Comparison of ENCODE assay signal across 8 mouse cellular contexts in the genomic region with DNA sequence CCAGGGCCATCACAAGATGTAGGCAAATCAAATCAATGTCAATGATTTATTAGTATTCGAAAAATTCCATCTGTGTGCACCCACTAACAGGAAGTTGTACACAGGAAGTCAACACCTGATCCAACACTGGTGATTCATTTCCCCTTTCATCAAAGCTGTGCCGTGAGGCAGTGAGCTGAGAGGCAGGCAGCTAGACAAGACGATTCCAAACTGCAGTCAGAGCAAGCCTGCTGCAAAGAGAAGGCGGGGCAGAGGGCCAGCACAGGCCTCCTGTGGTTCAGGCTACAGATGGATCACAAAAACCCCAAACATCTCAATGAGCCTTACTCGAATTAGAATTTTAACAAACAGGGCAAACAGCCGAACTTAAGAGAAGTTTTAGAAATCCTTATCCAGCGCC.
A peak's percentile ranks its signal among the peaks of the same experiment; 100 is the strongest.
DNase-seq lines count a peak whose midpoint lies in the region; ATAC-seq and TF ChIP-seq lines count a peak whose summit lies in the region.

No protein-coding gene starts in this region.

- H3K36me3 ChIP-seq in kidney, embryonic 16.5 days (ENCODE audit: insufficient read depth, low read length) = peaks cover 10% of the 10 kb centered on the region
- no peaks in the 10 kb centered on the region; the same call in 1 of the 2 replicates for H3K36me3 ChIP-seq in limb, embryonic 15.5 days

- no peak overlapping the region for H3K4me3 ChIP-seq in kidney, embryonic 16.5 days (ENCODE audit: low read length)
- H3K4me3 ChIP-seq in bone marrow macrophage, adult 2 months (ENCODE audit: insufficient read depth, low read length) = peak overlapping the region; percentile 14
- no peak overlapping the region for H3K4me3 ChIP-seq in limb, embryonic 15.5 days

- TF ChIP-seq POLR2A in bone marrow macrophage, adult 2 months (IDR thresholded peaks at IDR 0.05; ENCODE audit: borderline replicate concordance, low read depth, low read length) = no peak

- H3K27me3 ChIP-seq in kidney, embryonic 16.5 days (ENCODE audit: insufficient read depth, low read length) = no peaks in the 10 kb centered on the region
- no peaks in the 10 kb centered on the region for H3K27me3 ChIP-seq in limb, embryonic 15.5 days

- 0 out of 2 replicates have a peak overlapping the region, but pooled peaks have one; percentile 29 for H3K27ac ChIP-seq in kidney, embryonic 16.5 days (ENCODE audit: low read length)
- H3K27ac ChIP-seq in bone marrow macrophage, adult 2 months (ENCODE audit: insufficient read depth, low read depth, low read length) = peak overlapping the region; percentile 76
- H3K27ac ChIP-seq in limb, embryonic 15.5 days = peak overlapping the region; percentile 11; the same call in 1 of the 2 replicates

- peaks cover 5% of the 10 kb centered on the region; the same call in 1 of the 2 replicates for H3K9me3 ChIP-seq in kidney, embryonic 16.5 days (ENCODE audit: low read length)
- no peaks in the 10 kb centered on the region for H3K9me3 ChIP-seq in limb, embryonic 15.5 days

- 51% methylated on average over 7 of the region's 7 CpGs for WGBS in kidney, embryonic 16.5 days
- 53% methylated on average over 7 of the region's 7 CpGs for WGBS in limb, embryonic 15.5 days

- H3K9ac ChIP-seq in kidney, embryonic 16.5 days (replicated peaks; ENCODE audit: low read length) = no peak overlapping the region
- H3K9ac ChIP-seq in limb, embryonic 15.5 days = no peak overlapping the region

- no peak overlapping the region for H3K4me2 ChIP-seq in kidney, embryonic 16.5 days (replicated peaks; ENCODE audit: low read depth, low read length)
- H3K4me2 ChIP-seq in limb, embryonic 15.5 days = no peak overlapping the region

- no peak for ATAC-seq in kidney, embryonic 16.5 days (ENCODE audit: low FRiP score, low TSS enrichment)
- no peak for ATAC-seq in limb, embryonic 15.5 days (ENCODE audit: insufficient number of reproducible peaks, low FRiP score, low TSS enrichment, low read depth)

- H3K4me1 ChIP-seq in kidney, embryonic 16.5 days (ENCODE audit: insufficient read depth, low read length) = peaks cover 7% of the 10 kb centered on the region; the same call in 1 of the 2 replicates
- H3K4me1 ChIP-seq in bone marrow macrophage, adult 2 months (ENCODE audit: control insufficient read depth, insufficient read depth, low read length) = peaks cover 40% of the 10 kb centered on the region
- no peaks in the 10 kb centered on the region for H3K4me1 ChIP-seq in limb, embryonic 15.5 days

- peak; percentile 4 to 10 for DNase-seq in cerebellum, adult 18-20 months
- DNase-seq in cerebellum, adult 11-12 months = no peak
- DNase-seq in kidney, adult 9 months = no peak
- no peak for DNase-seq in layer of hippocampus, adult 9-11 months
- DNase-seq in adrenal gland, postnatal 25 days = no peak

- no peak for TF ChIP-seq CTCF in bone marrow macrophage, adult 2 months (IDR thresholded peaks at IDR 0.05; ENCODE audit: low read depth, low read length)

Comparison
In these comparisons a context has a peak if more than half of its experiments do, and no peak if none do; other contexts are left out.
1. DNase-seq: peak in cerebellum, adult 18-20 months (2 of 2); none in cerebellum, adult 11-12 months (single experiment), kidney, adult 9 months (single experiment), layer of hippocampus, adult 9-11 months (single experiment) and adrenal gland, postnatal 25 days (single experiment).
2. H3K27ac ChIP-seq: peak in every context shown above with its lines; median percentile 76 in bone marrow macrophage, adult 2 months; 29 in kidney, embryonic 16.5 days; 11 in limb, embryonic 15.5 days.